Mouse (Mus musculus) thymus, adult 2 months (tissue): Measurements from ENCODE around the gene Itga6.

ENCODE experiments used
- CTCF ChIP-seq: fragments of 200-500 bp; IDR thresholded peaks from 2 replicates; pipeline ENCODE4 v1.5.1; 2012; ENCODE audit warnings: mild to moderate bottlenecking, control low read depth, low read length, moderate library complexity, borderline replicate concordance; ENCODE audit not compliant: control insufficient read depth, poor library complexity, insufficient read depth; ENCODE audit errors: extremely low read depth
- POLR2A ChIP-seq: fragments of 200-500 bp; IDR thresholded peaks from 2 replicates; pipeline ENCODE4 v1.6.1; 2012; ENCODE audit warnings: mild to moderate bottlenecking, low read length, control low read depth, moderate library complexity; ENCODE audit not compliant: control insufficient read depth, poor library complexity, insufficient read depth; ENCODE audit errors: extremely low read depth

DNA sequence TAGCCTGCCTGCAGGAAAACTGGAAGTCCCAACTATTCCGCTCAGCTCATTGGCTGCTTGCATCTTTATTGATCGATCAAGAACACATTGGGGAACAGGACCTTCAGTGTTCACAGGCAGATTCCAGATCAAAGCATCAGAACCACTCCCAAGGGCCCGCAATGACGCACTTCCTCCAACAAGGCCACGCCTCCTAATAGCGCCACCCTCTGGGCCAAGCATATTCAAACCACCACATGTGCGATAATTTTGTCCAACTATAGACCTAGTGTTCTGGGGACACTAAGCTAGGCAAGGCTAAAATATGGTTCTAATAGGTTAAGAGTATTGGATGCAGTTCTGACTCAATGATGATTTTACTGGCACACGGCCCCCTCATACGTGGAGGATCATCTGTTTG lies 15.7 kb downstream of the Itga6 start:
- TF ChIP-seq CTCF: no peak
- no peak for TF ChIP-seq POLR2A
